Mouse (Mus musculus) forebrain, embryonic 12.5 days (tissue): ENCODE data around the gene Gm13271. TPM values are rescaled to one million over a fixed set of nuclear protein-coding genes. Genes with fewer than 3 reads are reported as not detected.
"Not testable (repeated sequence)": the region's sequence is repeated elsewhere in the genome, so short reads cannot be mapped to it uniquely, and the experiment has no call there.

Experiments used
- ATAC-seq: fragments of 200-750 bp; cut with Nextera tagmentation; 2 replicates; pipeline ENCODE4 v1.8.0; 2017; ENCODE audit warnings: moderate TSS enrichment; ENCODE audit not compliant: low FRiP score
- H3K27ac ChIP-seq: fragments of 300-500 bp; sonication (generic); 2 replicates; pipeline ENCODE4 v1.5.1; 2016; ENCODE audit warnings: mild to moderate bottlenecking
- H3K27me3 ChIP-seq: fragments of 300-500 bp; sonication (generic); 2 replicates; pipeline ENCODE4 v1.6.1; 2016; ENCODE audit warnings: mild to moderate bottlenecking
- H3K36me3 ChIP-seq: fragments of 300-500 bp; sonication (generic); replicated peaks from 2 replicates; pipeline ENCODE4 v1.6.1; 2016; ENCODE audit warnings: mild to moderate bottlenecking
- H3K4me1 ChIP-seq: fragments of 300-500 bp; sonication (generic); 2 replicates; pipeline ENCODE4 v1.6.1; 2016
- H3K4me2 ChIP-seq: fragments of 300-500 bp; sonication (generic); 2 replicates; pipeline ENCODE4 v1.6.1; 2016; ENCODE audit warnings: mild to moderate bottlenecking, moderate library complexity
- H3K4me3 ChIP-seq: fragments of 300-500 bp; sonication (generic); replicated peaks from 2 replicates; pipeline ENCODE4 v1.5.1; 2016; ENCODE audit warnings: mild to moderate bottlenecking
- H3K9ac ChIP-seq: fragments of 300-500 bp; sonication (generic); 2 replicates; pipeline ENCODE4 v1.6.1; 2016; ENCODE audit warnings: mild to moderate bottlenecking
- H3K9me3 ChIP-seq: fragments of 300-500 bp; sonication (generic); 2 replicates; pipeline ENCODE4 v1.6.1; 2016
- WGBS: fragments of 180-500 bp; shearing (Covaris S2); methylation state at CpG from one replicate; pipeline ENCODE4 v1.1.7; 2016; 5-methylcytosine and 5-hydroxymethylcytosine counted together
- polyA plus RNA-seq: library from polyadenylated mRNA; unstranded; fragments of >200 nt; fragmentation: Nextera tagmentation; extraction: Ambion mirVana; gene quantifications from 2 replicates; pipeline ENCODE4 v1.2.1, GENCODE M21; 2016

The Gm13271 gene
- polyA plus RNA-seq, 1 experiment from 2014 or later: not detected

GRCm38 (mm10) chr4:88741426-88741825 lies 13.2 kb upstream of the Gm13271 start:
- H3K9ac ChIP-seq: no peak overlapping the region
- no peaks in the 10 kb centered on the region; the same call in 1 of the 2 replicates for H3K4me1 ChIP-seq
- no peak overlapping the region for H3K27ac ChIP-seq
- WGBS: 92% methylated on average over 4 of the region's 4 CpGs
- no peaks in the 10 kb centered on the region for H3K27me3 ChIP-seq
- no peaks in the 10 kb centered on the region for H3K9me3 ChIP-seq
- no peak for ATAC-seq
- no peak overlapping the region for H3K4me2 ChIP-seq
- no peak overlapping the region for H3K4me3 ChIP-seq
- H3K36me3 ChIP-seq: no peaks in the 10 kb centered on the region

DNA sequence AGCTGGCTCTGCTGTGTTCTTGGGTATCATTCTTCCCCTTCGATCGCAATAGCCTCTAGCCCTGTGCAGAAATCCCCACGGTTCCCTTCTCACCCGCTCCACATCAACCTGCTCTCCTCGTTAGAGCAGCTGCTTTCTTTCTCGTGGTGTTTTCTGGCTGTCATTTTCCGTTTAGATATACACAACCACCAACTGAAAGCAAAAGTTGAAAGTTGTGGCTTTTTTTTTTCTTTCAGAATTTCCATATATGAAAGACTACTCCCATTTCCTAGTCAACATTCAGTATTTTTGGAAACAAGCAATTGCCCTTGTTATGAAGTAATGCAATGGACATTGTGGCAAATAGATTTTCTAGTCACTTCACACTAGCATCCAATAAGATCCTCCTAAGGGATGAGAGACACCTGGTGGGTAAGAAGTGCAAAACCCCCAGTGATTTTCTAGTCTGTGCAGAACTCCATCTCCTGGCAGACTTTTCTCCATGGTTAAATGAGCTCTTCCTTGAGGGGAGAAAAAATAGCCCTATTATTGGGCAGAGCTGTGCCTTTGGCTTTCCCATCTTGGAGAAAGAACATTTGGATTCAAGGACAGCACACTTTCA lies 11.8 kb upstream of the Gm13271 start:
- no peaks in the 10 kb centered on the region for H3K9me3 ChIP-seq
- H3K36me3 ChIP-seq: no peaks in the 10 kb centered on the region
- no peaks in the 10 kb centered on the region; the same call in 1 of the 2 replicates for H3K4me1 ChIP-seq
- H3K4me2 ChIP-seq: no peak overlapping the region
- ATAC-seq: no peak
- 76% methylated on average over 7 of the region's 7 CpGs for WGBS
- H3K9ac ChIP-seq: no peak overlapping the region
- no peak overlapping the region for H3K4me3 ChIP-seq
- H3K27ac ChIP-seq: no peak overlapping the region
- no peaks in the 10 kb centered on the region for H3K27me3 ChIP-seq

DNA sequence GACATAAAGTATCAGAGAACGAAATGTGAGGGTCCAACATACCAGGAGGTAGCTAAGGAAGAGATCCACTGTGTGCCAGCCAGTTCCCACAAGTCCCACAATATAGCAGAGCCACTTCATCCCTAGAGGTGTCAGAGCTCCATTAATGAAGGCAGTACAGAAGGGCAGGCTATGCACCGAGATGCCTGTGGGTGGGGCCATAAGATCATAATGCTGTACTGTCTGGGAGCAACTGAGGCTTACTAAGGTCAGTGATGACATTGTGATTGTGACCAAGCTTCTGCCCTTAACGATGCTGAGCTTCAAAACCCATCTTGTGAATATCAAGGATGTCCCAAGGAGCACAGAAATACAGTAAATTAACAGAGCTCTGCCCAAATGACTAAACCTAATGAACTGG lies 10.5 kb upstream of the Gm13271 start:
- no peaks in the 10 kb centered on the region; the same call in 1 of the 2 replicates for H3K4me1 ChIP-seq
- WGBS: 72% methylated on average over 3 of the region's 3 CpGs
- no peak overlapping the region for H3K27ac ChIP-seq
- H3K9ac ChIP-seq: no peak overlapping the region
- H3K27me3 ChIP-seq: no peaks in the 10 kb centered on the region
- H3K4me3 ChIP-seq: no peak overlapping the region
- H3K4me2 ChIP-seq: no peak overlapping the region
- no peak for ATAC-seq
- no peaks in the 10 kb centered on the region for H3K36me3 ChIP-seq
- H3K9me3 ChIP-seq: no peaks in the 10 kb centered on the region

DNA sequence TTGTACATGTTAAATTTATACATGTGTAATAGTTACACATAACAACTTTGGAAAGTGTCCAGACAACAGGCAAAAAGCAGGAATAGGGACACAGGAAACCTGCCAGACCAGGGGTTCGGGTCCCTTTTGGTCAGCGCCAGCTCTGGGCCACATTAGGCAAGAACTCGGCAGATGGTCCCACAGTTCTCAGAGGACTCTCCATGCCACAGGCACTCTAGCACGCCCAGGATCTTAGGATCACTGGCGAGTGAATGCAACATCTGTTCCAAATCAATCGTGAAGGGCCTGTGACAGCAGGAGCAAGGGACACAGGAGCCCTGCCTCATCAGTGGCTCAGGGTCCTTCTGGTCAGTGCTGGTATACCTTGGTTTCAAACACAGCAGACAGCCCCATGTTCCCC lies 4.7 kb upstream of the Gm13271 start:
- Histone ChIP-seq H3K27me3 (no peaks in the 10 kb centered on the region), H3K4me2 (no peak overlapping the region), H3K9ac (no peak overlapping the region), H3K4me3 (no peak overlapping the region), H3K36me3 (no peaks in the 10 kb centered on the region), H3K27ac (no peak overlapping the region), H3K9me3 (no peaks in the 10 kb centered on the region), H3K4me1 (no peaks in the 10 kb centered on the region; the same call in 1 of the 2 replicates)
- ATAC-seq: no peak
- WGBS: 68% methylated on average over 6 of the region's 6 CpGs

- WGBS: 12% methylated on average over 28 of the region's 31 CpGs
- Histone ChIP-seq H3K27ac (peak overlapping the region; percentile 75), H3K4me3 (peak overlapping the region; percentile 44), H3K4me2 (peak overlapping the region; percentile 87), H3K9ac (peak overlapping the region; percentile 63)
- H3K9me3 ChIP-seq, ATAC-seq, H3K27me3 ChIP-seq, H3K4me1 ChIP-seq, H3K36me3 ChIP-seq: not testable (repeated sequence)
Observed at GRCm38 (mm10) chr4:88756581-88757513, 2.2 kb downstream of the Gm13271 start.

DNA sequence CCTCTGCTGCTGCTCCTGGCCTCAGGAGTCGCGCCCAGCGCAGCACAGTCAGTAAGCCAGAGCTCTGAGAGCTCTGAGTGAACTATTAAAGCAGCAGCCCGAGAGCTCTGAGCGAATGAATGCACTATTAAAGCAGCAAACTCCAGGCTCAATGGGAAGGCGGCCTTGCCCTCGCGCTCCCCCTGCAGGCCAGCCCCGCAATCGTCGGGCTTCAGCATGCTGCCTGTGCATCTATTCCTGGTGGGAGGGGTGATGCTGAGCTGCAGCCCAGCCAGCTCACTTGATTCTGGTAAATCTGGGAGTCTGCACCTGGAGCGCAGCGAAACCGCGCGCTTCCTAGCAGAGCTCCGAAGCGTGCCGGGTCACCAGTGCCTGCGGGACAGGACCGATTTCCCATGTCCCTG lies 3.0 kb downstream of the Gm13271 start:
- Histone ChIP-seq H3K4me3 (peak overlapping the region; percentile 44), H3K9ac (peak overlapping the region; percentile 63), H3K4me2 (peak overlapping the region; percentile 87), H3K27ac (peak overlapping the region; percentile 75)
- peak; percentile 99 for ATAC-seq
- not testable (repeated sequence) for H3K9me3 ChIP-seq, H3K4me1 ChIP-seq, H3K27me3 ChIP-seq, H3K36me3 ChIP-seq
- WGBS: under 1% methylated on average over 20 of the region's 21 CpGs

DNA sequence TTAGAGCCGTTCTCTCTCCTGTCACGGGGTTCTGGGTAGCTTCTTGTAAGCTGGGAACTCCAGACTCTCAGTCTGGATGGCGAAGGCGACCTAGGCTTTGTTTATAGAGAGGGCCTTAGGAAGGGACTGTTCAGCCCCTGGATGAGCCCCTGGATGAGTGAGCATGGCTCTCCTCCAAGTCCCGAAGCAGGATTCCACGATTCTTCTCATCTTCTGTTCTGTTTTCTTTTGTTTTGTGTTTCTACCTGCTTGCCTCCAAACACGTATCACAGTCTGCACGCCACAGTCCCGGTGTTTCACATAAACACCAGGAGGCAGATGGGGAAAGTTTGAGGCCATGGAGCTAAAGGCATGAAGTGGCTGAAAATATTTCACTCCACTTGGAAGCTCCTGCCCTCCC lies 4.1 kb downstream of the Gm13271 start:
- H3K36me3 ChIP-seq, ATAC-seq, H3K4me2 ChIP-seq, H3K4me1 ChIP-seq, H3K9me3 ChIP-seq, H3K27ac ChIP-seq, H3K9ac ChIP-seq, H3K4me3 ChIP-seq, H3K27me3 ChIP-seq: not testable (repeated sequence)
- WGBS: 91% methylated on average over 9 of the region's 9 CpGs

DNA sequence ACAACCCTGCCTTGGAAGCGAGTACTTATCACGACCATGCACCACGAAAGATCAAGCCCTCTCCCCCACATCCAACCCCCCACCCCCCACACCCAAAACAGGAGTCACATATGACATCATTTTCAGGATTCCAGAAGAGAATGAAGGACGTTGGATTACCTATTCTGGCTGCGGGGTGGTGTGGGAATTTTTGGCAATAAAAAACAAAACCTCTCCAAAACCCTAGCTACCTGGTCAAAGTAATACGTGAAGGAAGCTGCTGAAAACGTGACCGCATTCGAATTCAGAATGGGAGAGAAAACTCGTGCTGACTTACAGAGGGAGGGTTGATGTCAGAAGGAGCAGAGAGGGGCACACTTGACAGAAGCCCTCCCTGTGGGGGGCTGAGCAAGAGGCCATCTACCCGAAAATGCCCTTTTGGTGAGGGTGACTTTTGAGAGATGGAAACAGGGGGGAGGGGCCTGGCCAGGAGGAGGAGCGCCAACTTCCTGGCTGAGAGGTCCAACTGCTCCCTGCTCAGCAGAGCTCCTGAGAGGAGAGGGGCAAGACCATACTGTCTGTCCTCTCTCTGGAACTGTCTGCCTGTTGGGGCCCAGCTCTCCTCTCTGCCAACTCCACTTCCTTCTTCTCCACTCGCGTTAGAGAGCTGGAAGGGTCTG lies 5.1 kb downstream of the Gm13271 start, which contains the start of gene Gm13283:
Gm13283 (plus strand) TSS at position 510 of the 659 bp plus-strand sequence.
- H3K36me3 ChIP-seq, H3K27ac ChIP-seq, H3K9ac ChIP-seq, H3K9me3 ChIP-seq, H3K4me1 ChIP-seq, H3K27me3 ChIP-seq, ATAC-seq: not testable (repeated sequence)
- Histone ChIP-seq H3K4me3 (peak within 1 kb of the TSS; percentile 36), H3K4me2 (peak within 1 kb of the TSS; percentile 60)
- WGBS: 20% methylated on average over 11 of the region's 14 CpGs

- under 1% methylated on average over 21 of the region's 28 CpGs for WGBS
- ATAC-seq, H3K9me3 ChIP-seq, H3K4me1 ChIP-seq, H3K27ac ChIP-seq, H3K36me3 ChIP-seq, H3K27me3 ChIP-seq, H3K9ac ChIP-seq: not testable (repeated sequence)
- peak overlapping the region; percentile 60 for H3K4me2 ChIP-seq
- peak overlapping the region; percentile 36 for H3K4me3 ChIP-seq
Observed at GRCm38 (mm10) chr4:88760431-88760830, 5.8 kb downstream of the Gm13271 start.

GRCm38 (mm10) chr4:88761776-88762175 lies 7.1 kb downstream of the Gm13271 start:
- ATAC-seq, H3K4me1 ChIP-seq, H3K9me3 ChIP-seq, H3K27me3 ChIP-seq, H3K36me3 ChIP-seq, H3K4me3 ChIP-seq, H3K27ac ChIP-seq, H3K9ac ChIP-seq, H3K4me2 ChIP-seq: not testable (repeated sequence)
- WGBS: 76% methylated on average over 6 of the region's 8 CpGs

GRCm38 (mm10) chr4:88762341-88762740 lies 7.7 kb downstream of the Gm13271 start:
- WGBS: 56% methylated on average over 9 of the region's 9 CpGs
- not testable (repeated sequence) for ATAC-seq, H3K4me1 ChIP-seq, H3K27ac ChIP-seq, H3K9ac ChIP-seq, H3K9me3 ChIP-seq, H3K4me2 ChIP-seq, H3K36me3 ChIP-seq, H3K27me3 ChIP-seq, H3K4me3 ChIP-seq

- not testable (repeated sequence) for H3K9ac ChIP-seq, H3K9me3 ChIP-seq, ATAC-seq, H3K36me3 ChIP-seq, H3K27me3 ChIP-seq, H3K27ac ChIP-seq, H3K4me1 ChIP-seq
- 3% methylated on average over 36 of the region's 42 CpGs for WGBS
- H3K4me3 ChIP-seq: peak overlapping the region; percentile 39
- H3K4me2 ChIP-seq: peak overlapping the region; percentile 54
Observed at GRCm38 (mm10) chr4:88763384-88764018, 8.8 kb downstream of the Gm13271 start.
